Mouse (Mus musculus): ENCODE measurements around the gene Olfr768. TPM values are rescaled to one million over a fixed set of nuclear protein-coding genes. Genes with fewer than 3 reads are reported as not detected.
"Not testable (repeated sequence)": the region's sequence is repeated elsewhere in the genome, so short reads cannot be mapped to it uniquely, and the experiment has no call there.

Gene Olfr768
- not detected in 2 replicates for polyA plus RNA-seq (2016; fragmentation: Nextera tagmentation; extraction: Ambion mirVana)

DNA sequence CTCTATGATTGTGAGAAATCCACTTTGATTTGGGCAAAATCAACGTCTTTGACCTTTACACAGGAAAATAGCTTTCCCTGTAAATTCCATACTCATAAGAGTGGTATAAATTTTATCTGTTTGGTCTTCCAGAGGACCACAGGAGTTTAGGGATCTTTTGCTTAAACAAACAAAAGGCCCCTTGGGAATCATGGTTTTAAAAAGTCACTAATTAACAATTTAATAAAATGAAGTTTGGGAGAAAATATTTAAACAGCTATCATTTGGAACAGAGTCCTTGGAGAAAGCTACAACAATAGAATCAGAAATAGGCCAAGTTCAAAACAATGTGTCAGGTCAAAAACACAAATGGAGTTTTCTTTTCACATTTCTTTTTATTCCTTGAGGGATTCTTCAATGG is at the start of gene Olfr768:
Gene Olfr768, minus strand, starts transcription at position 101 of the 400 bp plus-strand sequence.
- 96% methylated on average over 1 of the region's 1 CpGs for WGBS
- no peak for DNase-seq (ENCODE audit: low spot score)
- H3K27ac ChIP-seq = no peak within 1 kb of the TSS
- H3K4me3 ChIP-seq = no peak within 1 kb of the TSS
- no peaks in the 10 kb centered on the region for H3K36me3 ChIP-seq
- H3K4me1 ChIP-seq = no peaks in the 10 kb centered on the region
- H3K27me3 ChIP-seq (ENCODE audit: low read depth, poor library complexity, severe bottlenecking) = no peaks in the 10 kb centered on the region
- H3K9me3 ChIP-seq (replicated peaks) = no peaks in the 10 kb centered on the region

DNA sequence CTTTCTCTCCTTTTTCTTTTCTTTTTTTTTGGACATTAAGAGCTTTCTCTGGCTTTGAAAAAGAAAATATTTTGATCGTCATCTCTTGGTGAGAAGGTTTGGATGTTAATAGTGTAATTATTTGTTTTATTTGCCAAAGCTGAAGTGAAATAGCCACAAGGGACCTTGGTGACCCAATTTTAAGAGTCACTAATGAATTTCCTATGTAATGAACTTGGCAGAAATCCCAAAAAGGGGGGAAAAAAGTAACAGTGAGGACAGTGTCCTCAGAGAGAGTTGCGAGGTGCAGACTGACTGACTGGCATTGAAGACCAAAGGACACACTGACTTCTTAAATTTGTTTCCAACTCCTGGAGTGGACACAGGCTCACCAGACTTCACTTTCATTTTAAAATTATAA is 39.7 kb upstream of the Olfr768 start, which contains the start of gene Olfr770:
Gene Olfr770, minus strand, starts transcription at position 101 of the 400 bp plus-strand sequence.
- no peak for DNase-seq (ENCODE audit: low spot score)
- Histone ChIP-seq H3K4me3 (no peak within 1 kb of the TSS), H3K27me3 (ENCODE audit: low read depth, poor library complexity, severe bottlenecking) (no peaks in the 10 kb centered on the region), H3K4me1 (no peaks in the 10 kb centered on the region), H3K9me3 (replicated peaks) (no peaks in the 10 kb centered on the region), H3K36me3 (no peaks in the 10 kb centered on the region), H3K27ac (no peak within 1 kb of the TSS)
- WGBS = 90% methylated on average over 2 of the region's 2 CpGs

DNA sequence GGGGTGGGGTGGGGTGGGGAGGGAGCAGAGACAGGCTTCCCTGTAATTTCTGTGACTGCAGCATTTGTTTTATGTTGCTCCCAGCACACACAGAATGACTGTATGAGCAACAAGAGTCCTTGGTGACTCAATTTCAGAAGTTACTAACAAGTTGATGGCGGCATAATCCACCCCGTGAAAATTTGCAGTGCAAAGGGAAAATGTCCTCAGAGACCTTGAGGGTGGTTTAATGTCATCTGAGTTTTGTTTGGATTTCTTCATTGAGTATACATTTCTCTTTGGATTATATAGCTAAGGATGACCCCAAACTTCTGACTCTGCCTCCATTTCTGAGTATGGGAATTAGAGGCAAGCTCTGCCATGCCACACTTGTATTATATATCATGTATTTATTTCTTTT is 18.6 kb upstream of the Olfr768 start, which contains the start of gene Olfr769:
Gene Olfr769, minus strand, starts transcription at position 101 of the 400 bp plus-strand sequence.
- Histone ChIP-seq H3K27ac (no peak within 1 kb of the TSS), H3K4me1 (no peaks in the 10 kb centered on the region), H3K27me3 (ENCODE audit: low read depth, poor library complexity, severe bottlenecking) (no peaks in the 10 kb centered on the region), H3K9me3 (replicated peaks) (no peaks in the 10 kb centered on the region), H3K4me3 (no peak within 1 kb of the TSS), H3K36me3 (no peaks in the 10 kb centered on the region)
- WGBS = 90% methylated on average over 2 of the region's 2 CpGs
- DNase-seq (ENCODE audit: low spot score) = no peak

DNA sequence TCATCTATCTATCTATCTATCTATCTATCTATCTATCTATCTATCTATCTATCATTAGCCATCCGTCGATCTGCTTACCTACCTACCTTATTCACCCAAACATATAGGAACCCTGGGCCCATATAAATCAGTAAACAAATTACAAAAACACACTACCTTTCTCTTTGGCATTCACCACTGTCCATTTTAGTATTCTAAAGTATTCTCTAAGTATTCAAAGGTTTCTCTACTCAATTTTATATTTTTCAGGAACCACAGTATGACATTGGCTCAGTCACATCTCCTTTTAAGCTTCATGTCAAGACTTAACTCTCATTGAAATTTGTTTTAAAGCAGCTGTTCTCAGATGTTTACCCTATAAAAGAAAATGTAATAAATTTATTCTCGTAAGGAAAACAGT is 16.0 kb upstream of the Olfr768 start:
- Histone ChIP-seq H3K27me3 (ENCODE audit: low read depth, poor library complexity, severe bottlenecking) (no peaks in the 10 kb centered on the region), H3K4me1 (no peaks in the 10 kb centered on the region), H3K27ac (no peak overlapping the region), H3K4me3 (no peak overlapping the region), H3K36me3 (no peaks in the 10 kb centered on the region), H3K9me3 (replicated peaks) (no peaks in the 10 kb centered on the region)
- DNase-seq (ENCODE audit: low spot score) = no peak
- WGBS = 94% methylated on average over 3 of the region's 3 CpGs

DNA sequence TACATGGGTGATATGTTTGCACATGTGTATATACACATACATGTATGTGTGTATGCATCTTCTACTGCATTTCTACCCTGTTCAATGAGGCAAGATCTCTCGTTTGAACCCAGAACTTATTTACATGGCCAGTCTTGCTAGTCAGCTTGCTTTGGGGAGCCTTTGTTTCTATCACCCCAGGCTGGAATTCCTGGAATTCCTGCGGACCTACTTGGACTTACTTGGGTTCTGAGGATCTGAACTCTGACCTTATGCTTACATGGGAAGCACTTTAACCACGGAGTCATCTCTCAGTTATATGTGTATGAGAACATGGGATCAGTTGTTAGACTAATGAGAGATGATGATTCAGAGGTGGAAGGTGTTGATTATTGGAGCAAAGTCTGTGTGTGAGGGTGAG is 2.1 kb upstream of the Olfr768 start:
- 58% methylated on average over 3 of the region's 3 CpGs for WGBS
- no peaks in the 10 kb centered on the region for H3K36me3 ChIP-seq
- no peak overlapping the region for H3K4me3 ChIP-seq
- H3K27me3 ChIP-seq (ENCODE audit: low read depth, poor library complexity, severe bottlenecking) = no peaks in the 10 kb centered on the region
- DNase-seq (ENCODE audit: low spot score) = no peak
- H3K27ac ChIP-seq = no peak overlapping the region
- no peaks in the 10 kb centered on the region for H3K4me1 ChIP-seq
- no peaks in the 10 kb centered on the region for H3K9me3 ChIP-seq (replicated peaks)

DNA sequence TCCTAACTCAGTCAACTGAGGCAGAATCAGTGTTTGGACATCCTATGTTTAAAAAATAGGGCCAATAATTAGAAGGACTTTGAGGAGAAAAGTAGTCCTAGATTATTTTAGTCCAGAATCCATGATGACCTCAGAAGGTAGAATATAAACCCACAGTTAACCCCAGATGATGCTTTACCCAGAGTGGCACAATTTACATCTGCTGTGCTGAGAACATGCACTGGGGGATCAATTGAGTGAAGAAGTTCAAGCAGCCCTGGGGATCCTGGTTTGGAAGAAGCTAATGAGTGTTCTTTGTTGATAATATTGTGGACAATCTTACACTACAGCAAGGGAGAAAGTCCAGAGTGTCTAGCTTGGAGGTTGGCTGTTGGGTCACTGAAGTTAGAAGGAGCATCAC is 16.4 kb downstream of the Olfr768 start, which contains the start of gene Olfr767:
Gene Olfr767, minus strand, starts transcription at position 101 of the 400 bp plus-strand sequence.
- not testable (repeated sequence) for H3K4me1 ChIP-seq; H3K36me3 ChIP-seq; H3K9me3 ChIP-seq (replicated peaks); DNase-seq (ENCODE audit: low spot score); H3K27ac ChIP-seq; H3K4me3 ChIP-seq; H3K27me3 ChIP-seq (ENCODE audit: low read depth, poor library complexity, severe bottlenecking)

DNA sequence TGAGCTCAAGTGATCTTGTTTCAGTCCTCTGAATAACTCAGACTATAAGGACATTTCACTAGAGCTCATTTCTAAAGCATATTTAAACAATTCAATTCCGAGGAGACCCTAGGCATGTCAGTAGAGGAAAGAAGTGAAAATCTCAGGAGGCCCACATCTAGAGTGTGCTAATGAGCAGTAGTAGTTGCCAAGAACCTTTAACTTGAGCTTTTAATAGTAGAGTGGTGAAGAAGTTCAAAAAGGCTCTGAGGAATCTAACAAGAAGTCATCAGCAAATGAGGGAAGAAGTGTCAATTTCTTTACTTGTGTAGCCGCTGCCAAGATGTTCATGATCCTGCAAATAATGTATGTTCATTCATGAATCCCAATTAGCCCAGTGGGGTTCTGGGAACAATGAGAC is 30.3 kb downstream of the Olfr768 start, which contains the start of gene Olfr766-ps1:
Gene Olfr766-ps1, minus strand, starts transcription at position 101 of the 400 bp plus-strand sequence.
- Histone ChIP-seq H3K9me3 (replicated peaks) (no peaks in the 10 kb centered on the region), H3K27me3 (ENCODE audit: low read depth, poor library complexity, severe bottlenecking) (no peaks in the 10 kb centered on the region), H3K36me3 (no peaks in the 10 kb centered on the region), H3K4me3 (no peak within 1 kb of the TSS), H3K4me1 (no peaks in the 10 kb centered on the region), H3K27ac (no peak within 1 kb of the TSS)
- no peak for DNase-seq (ENCODE audit: low spot score)
- 89% methylated on average over 2 of the region's 2 CpGs for WGBS

DNA sequence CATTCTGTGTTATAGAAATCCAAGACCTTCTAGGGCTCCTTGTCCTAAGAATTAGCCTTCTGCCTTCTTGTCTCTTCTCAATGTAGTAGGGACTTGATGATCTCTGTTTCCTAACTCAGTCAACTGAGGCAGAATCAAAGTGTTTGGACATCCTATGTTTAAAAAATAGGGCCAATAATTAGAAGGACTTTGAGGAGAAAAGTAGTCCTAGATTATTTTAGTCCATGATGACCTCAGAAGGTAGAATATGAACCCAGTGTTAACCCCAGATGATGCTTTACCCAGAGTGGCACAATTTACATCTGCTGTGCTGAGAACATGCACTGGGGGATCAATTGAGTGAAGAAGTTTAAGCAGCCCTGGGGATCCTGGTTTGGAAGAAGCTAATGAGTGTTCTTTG is 49.3 kb downstream of the Olfr768 start, which contains the start of gene Olfr765:
Gene Olfr765, minus strand, starts transcription at position 101 of the 400 bp plus-strand sequence.
- H3K36me3 ChIP-seq; H3K27me3 ChIP-seq (ENCODE audit: low read depth, poor library complexity, severe bottlenecking); H3K4me1 ChIP-seq; H3K27ac ChIP-seq; H3K9me3 ChIP-seq (replicated peaks); DNase-seq (ENCODE audit: low spot score); H3K4me3 ChIP-seq: not testable (repeated sequence)

Other genes starting within 250 kb of the Olfr768 start
- 16.2 TPM in 2 replicates for gene Gdf11, start 207.7 kb downstream of the Olfr768 start, polyA plus RNA-seq (2016; fragmentation: Nextera tagmentation; extraction: Ambion mirVana)
- 430 and 439 TPM in 2 replicates for gene Cd63, start 198.4 kb downstream of the Olfr768 start, polyA plus RNA-seq (2016; fragmentation: Nextera tagmentation; extraction: Ambion mirVana)
- 9.2 and 10.2 TPM in 2 replicates for gene Rdh5, start 176.5 kb downstream of the Olfr768 start, polyA plus RNA-seq (2016; fragmentation: Nextera tagmentation; extraction: Ambion mirVana)
- 168 and 182 TPM in 2 replicates for gene Bloc1s1, start 175.3 kb downstream of the Olfr768 start, polyA plus RNA-seq (2016; fragmentation: Nextera tagmentation; extraction: Ambion mirVana)
- 0.15 and 0.24 TPM in 2 replicates for gene Itga7, start 165.6 kb downstream of the Olfr768 start, polyA plus RNA-seq (2016; fragmentation: Nextera tagmentation; extraction: Ambion mirVana)
- 0.11 TPM in 1 of 2 replicates, not detected in the other for gene Mettl7b, start 138.4 kb downstream of the Olfr768 start, polyA plus RNA-seq (2016; fragmentation: Nextera tagmentation; extraction: Ambion mirVana)
- gene Olfr9, start 109.9 kb downstream of the Olfr768 start, polyA plus RNA-seq (2016; fragmentation: Nextera tagmentation; extraction: Ambion mirVana) = not detected in 2 replicates
- gene Olfr763, start 88.6 kb downstream of the Olfr768 start, polyA plus RNA-seq (2016; fragmentation: Nextera tagmentation; extraction: Ambion mirVana) = not detected in 2 replicates
- gene Olfr764-ps1, start 59.5 kb downstream of the Olfr768 start, polyA plus RNA-seq (2016; fragmentation: Nextera tagmentation; extraction: Ambion mirVana) = not detected in 2 replicates
- gene Olfr765, start 49.4 kb downstream of the Olfr768 start, polyA plus RNA-seq (2016; fragmentation: Nextera tagmentation; extraction: Ambion mirVana) = not detected in 2 replicates
- gene Olfr766-ps1, start 30.4 kb downstream of the Olfr768 start, polyA plus RNA-seq (2016; fragmentation: Nextera tagmentation; extraction: Ambion mirVana) = not detected in 2 replicates
- not detected in 2 replicates for gene Olfr767, start 16.5 kb downstream of the Olfr768 start, polyA plus RNA-seq (2016; fragmentation: Nextera tagmentation; extraction: Ambion mirVana)
- gene Olfr769, start 18.5 kb upstream of the Olfr768 start, polyA plus RNA-seq (2016; fragmentation: Nextera tagmentation; extraction: Ambion mirVana) = not detected in 2 replicates
- gene Olfr770, start 39.6 kb upstream of the Olfr768 start, polyA plus RNA-seq (2016; fragmentation: Nextera tagmentation; extraction: Ambion mirVana) = not detected in 2 replicates
- gene Olfr771, start 65.4 kb upstream of the Olfr768 start, polyA plus RNA-seq (2016; fragmentation: Nextera tagmentation; extraction: Ambion mirVana) = not detected in 2 replicates
- gene Olfr772, start 78.5 kb upstream of the Olfr768 start, polyA plus RNA-seq (2016; fragmentation: Nextera tagmentation; extraction: Ambion mirVana) = not detected in 2 replicates
- gene Olfr773, start 88.0 kb upstream of the Olfr768 start, polyA plus RNA-seq (2016; fragmentation: Nextera tagmentation; extraction: Ambion mirVana) = not detected in 2 replicates
- not detected in 2 replicates for gene Olfr774, start 136.8 kb upstream of the Olfr768 start, polyA plus RNA-seq (2016; fragmentation: Nextera tagmentation; extraction: Ambion mirVana)
- not detected in 2 replicates for gene Olfr775, start 149.0 kb upstream of the Olfr768 start, polyA plus RNA-seq (2016; fragmentation: Nextera tagmentation; extraction: Ambion mirVana)
- not detected in 2 replicates for gene Olfr776, start 159.8 kb upstream of the Olfr768 start, polyA plus RNA-seq (2016; fragmentation: Nextera tagmentation; extraction: Ambion mirVana)
- gene Olfr777, start 172.1 kb upstream of the Olfr768 start, polyA plus RNA-seq (2016; fragmentation: Nextera tagmentation; extraction: Ambion mirVana) = not detected in 2 replicates
- gene Olfr780, start 218.7 kb upstream of the Olfr768 start, polyA plus RNA-seq (2016; fragmentation: Nextera tagmentation; extraction: Ambion mirVana) = not detected in 2 replicates
- not detected in 2 replicates for gene Olfr781, start 229.5 kb upstream of the Olfr768 start, polyA plus RNA-seq (2016; fragmentation: Nextera tagmentation; extraction: Ambion mirVana)
- gene Olfr782, start 249.5 kb upstream of the Olfr768 start, polyA plus RNA-seq (2016; fragmentation: Nextera tagmentation; extraction: Ambion mirVana) = not detected in 2 replicates

Data from limb, embryonic 10.5 days (tissue).